Mouse (Mus musculus) heart, embryonic 16.5 days (tissue): Measurements from ENCODE around the gene Chn2. TPM values are rescaled to one million over a fixed set of nuclear protein-coding genes. Genes with fewer than 3 reads are reported as not detected.

ENCODE experiments used
- ATAC-seq: fragments of 200-750 bp; cut with Nextera tagmentation; replicated peaks from 2 replicates; pipeline ENCODE4 v1.8.0; 2017; ENCODE audit warnings: moderate number of reproducible peaks; ENCODE audit not compliant: insufficient read depth, low FRiP score; ENCODE audit errors: extremely low read depth
- H3K27ac ChIP-seq: fragments of 300-500 bp; sonication (generic); 2 replicates; pipeline ENCODE4 v1.5.1; 2014; ENCODE audit warnings: mild to moderate bottlenecking, low read length, control low read depth, moderate library complexity
- H3K27me3 ChIP-seq: fragments of 300-500 bp; sonication (generic); 2 replicates; pipeline ENCODE4 v1.6.1; 2014; ENCODE audit warnings: low read length, mixed read lengths; ENCODE audit not compliant: control insufficient read depth, insufficient read depth
- H3K36me3 ChIP-seq: fragments of 300-500 bp; sonication (generic); 2 replicates; pipeline ENCODE4 v1.6.1; 2014; ENCODE audit not compliant: control insufficient read depth, insufficient read depth
- H3K4me1 ChIP-seq: fragments of 300-500 bp; sonication (generic); 2 replicates; pipeline ENCODE4 v1.6.1; 2014; ENCODE audit warnings: low read length, mixed read lengths; ENCODE audit not compliant: control insufficient read depth, insufficient read depth
- H3K4me2 ChIP-seq: fragments of 300-500 bp; sonication (generic); 2 replicates; pipeline ENCODE4 v1.6.1; 2014; ENCODE audit warnings: low read depth, mild to moderate bottlenecking, control low read depth, low read length
- H3K4me3 ChIP-seq: fragments of 300-500 bp; sonication (generic); 2 replicates; pipeline ENCODE4 v1.5.1; 2014; ENCODE audit warnings: mild to moderate bottlenecking, control low read depth, low read length
- H3K9ac ChIP-seq: fragments of 300-500 bp; sonication (generic); 2 replicates; pipeline ENCODE4 v1.6.1; 2014; ENCODE audit warnings: low read length, control low read depth
- H3K9me3 ChIP-seq: fragments of 300-500 bp; sonication (generic); replicated peaks from 2 replicates; pipeline ENCODE4 v1.6.1; 2016; ENCODE audit warnings: low read length; ENCODE audit not compliant: control insufficient read depth
- WGBS: fragments of 180-500 bp; shearing (Covaris S2); extraction: QIAGEN DNeasy Blood & Tissue Kit; methylation state at CpG from one replicate; pipeline ENCODE4 v1.1.7; 2014; 5-methylcytosine and 5-hydroxymethylcytosine counted together
- polyA plus RNA-seq: library from polyadenylated mRNA; unstranded; fragments of >200 nt; fragmentation: Nextera tagmentation; extraction: Ambion mirVana; gene quantifications from 2 replicates; pipeline ENCODE4 v1.2.1, GENCODE M21; 2015

Gene Chn2
- polyA plus RNA-seq, 1 experiment from 2014 or later = 5.4 TPM

DNA sequence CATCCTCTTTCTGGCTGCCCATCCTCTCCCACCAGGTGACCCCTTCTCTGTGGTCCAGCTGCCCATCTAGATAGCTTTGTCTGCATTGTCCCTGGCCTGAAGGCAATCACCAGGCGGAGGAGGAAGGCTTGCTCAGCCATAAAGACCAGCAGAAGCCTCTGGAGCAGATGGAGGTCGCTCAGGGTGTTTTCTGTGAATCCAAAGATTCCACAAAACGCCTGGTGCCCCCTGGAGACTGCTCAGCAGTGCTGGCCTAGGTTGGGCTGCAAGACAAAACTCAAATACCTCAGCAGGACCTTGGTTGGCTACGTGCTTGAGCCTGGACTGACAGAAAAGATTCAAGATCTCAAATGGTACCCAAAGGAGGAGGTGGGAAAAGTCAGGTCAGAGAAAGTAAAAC lies 186.0 kb downstream of the Chn2 start:
- Histone ChIP-seq H3K4me3 (no peak overlapping the region), H3K27ac (no peak overlapping the region), H3K36me3 (no peaks in the 10 kb centered on the region), H3K4me2 (no peak overlapping the region), H3K9ac (no peak overlapping the region), H3K4me1 (no peaks in the 10 kb centered on the region), H3K9me3 (no peaks in the 10 kb centered on the region), H3K27me3 (no peaks in the 10 kb centered on the region; the same call in 1 of the 2 replicates)
- ATAC-seq = no peak
- 53% methylated on average over 4 of the region's 4 CpGs for WGBS

DNA sequence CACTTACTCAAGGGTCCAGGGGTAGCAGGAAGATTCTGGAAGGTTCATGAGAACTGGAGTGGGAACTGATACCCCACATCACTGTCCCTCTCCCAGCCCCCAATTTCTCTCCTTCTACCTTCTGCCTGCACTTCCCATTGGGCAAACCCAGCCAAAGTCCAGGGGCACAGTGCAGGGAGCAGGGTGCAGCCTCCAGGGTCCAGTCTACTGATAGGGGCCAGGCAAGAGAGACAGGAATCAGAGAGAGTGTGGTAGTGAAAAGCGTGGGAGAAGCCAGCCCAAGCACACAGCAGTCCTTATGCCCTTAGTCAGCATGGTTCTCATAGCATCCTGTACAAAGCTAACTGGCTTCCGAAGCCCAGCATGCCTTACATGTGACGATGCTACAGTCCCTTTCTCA lies 187.7 kb downstream of the Chn2 start:
- ATAC-seq = no peak
- Histone ChIP-seq H3K27ac (no peak overlapping the region), H3K9ac (no peak overlapping the region), H3K9me3 (no peaks in the 10 kb centered on the region), H3K4me2 (no peak overlapping the region), H3K4me3 (no peak overlapping the region), H3K27me3 (no peaks in the 10 kb centered on the region; the same call in 1 of the 2 replicates), H3K36me3 (no peaks in the 10 kb centered on the region), H3K4me1 (no peaks in the 10 kb centered on the region)
- 84% methylated on average over 3 of the region's 3 CpGs for WGBS

DNA sequence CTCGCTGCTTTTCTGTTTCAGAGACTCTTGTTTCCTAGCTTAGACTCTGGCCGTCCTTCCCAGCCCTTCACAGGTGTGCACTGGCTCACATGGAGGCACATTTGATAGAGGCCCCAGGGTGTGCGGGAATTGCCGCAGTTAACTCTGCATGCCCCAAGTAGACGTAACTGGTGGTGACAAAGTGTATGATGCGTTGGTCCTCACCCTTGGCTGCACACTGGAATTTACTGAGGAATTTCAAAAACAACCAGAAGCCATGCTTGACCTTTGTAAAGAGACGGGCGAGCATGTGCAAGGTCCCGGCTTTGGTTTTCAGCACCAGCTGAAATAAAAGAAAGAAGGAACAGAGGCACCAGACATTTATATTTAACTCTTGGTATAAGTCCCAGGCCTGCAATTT lies 189.1 kb downstream of the Chn2 start:
- no peaks in the 10 kb centered on the region for H3K36me3 ChIP-seq
- no peak for ATAC-seq
- no peaks in the 10 kb centered on the region for H3K4me1 ChIP-seq
- no peaks in the 10 kb centered on the region for H3K9me3 ChIP-seq
- no peak overlapping the region for H3K9ac ChIP-seq
- H3K4me2 ChIP-seq = no peak overlapping the region
- 72% methylated on average over 9 of the region's 9 CpGs for WGBS
- H3K4me3 ChIP-seq = no peak overlapping the region
- no peaks in the 10 kb centered on the region; the same call in 1 of the 2 replicates for H3K27me3 ChIP-seq
- H3K27ac ChIP-seq = no peak overlapping the region

DNA sequence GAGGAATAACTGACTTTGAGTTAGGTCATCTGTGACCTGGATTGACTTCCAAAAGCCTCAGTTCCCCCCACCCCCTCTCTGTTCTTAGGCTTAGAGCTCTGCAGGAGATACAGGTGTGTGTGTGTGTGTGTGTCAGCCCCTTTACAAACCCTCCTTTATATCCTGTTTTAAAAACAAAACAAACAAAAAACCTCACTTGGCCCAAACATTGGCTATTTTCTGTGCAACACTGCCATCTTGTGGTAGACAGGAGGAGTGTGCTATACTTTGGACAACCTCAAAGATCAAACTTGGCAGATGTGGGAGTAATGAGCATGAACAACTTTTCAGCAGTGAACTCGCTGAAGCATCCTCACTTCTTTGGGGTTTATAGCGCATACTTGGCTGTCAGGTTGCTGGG lies 189.5 kb downstream of the Chn2 start:
- no peak overlapping the region for H3K4me3 ChIP-seq
- ATAC-seq = no peak

DNA sequence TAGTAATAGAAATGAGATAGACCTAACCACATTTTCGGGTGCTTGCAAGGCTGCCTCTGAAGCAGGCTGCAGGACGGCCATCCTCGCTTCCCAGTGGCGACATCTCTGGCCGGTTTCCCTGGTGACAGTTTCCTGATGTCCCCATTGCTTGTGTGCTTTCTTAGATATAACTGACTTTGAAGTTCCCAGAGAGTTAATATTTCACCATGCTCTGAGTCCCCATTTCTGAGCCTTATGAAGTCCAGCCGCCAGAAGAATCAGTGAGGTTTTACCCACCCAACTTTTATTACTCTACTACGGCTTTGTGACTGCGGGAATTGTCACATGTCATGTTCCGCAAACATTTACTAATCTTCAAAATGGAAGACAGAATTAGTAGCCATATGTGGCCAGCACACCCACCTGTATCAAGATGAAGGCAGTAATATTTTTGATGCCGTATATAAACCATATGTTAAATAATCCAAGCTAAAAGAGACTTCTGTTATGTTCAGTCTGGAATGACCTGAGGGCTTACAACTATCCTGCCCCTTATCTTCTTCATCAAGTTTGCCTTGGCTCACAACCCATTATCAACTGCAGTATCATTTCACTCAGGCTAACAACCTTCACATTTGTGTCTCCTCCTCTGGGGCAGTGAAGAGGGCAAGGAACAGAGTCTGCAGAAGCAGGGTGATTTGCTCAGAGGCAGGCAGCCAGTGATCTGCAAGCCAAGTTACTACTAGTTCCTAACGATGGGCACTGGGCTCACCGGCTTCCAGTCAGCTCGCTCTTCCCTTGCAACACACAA lies 192.6 kb downstream of the Chn2 start:
- Histone ChIP-seq H3K9ac (no peak overlapping the region), H3K36me3 (no peaks in the 10 kb centered on the region), H3K4me1 (no peaks in the 10 kb centered on the region), H3K4me2 (no peak overlapping the region), H3K9me3 (no peaks in the 10 kb centered on the region), H3K4me3 (no peak overlapping the region), H3K27ac (no peak overlapping the region), H3K27me3 (no peaks in the 10 kb centered on the region; the same call in 1 of the 2 replicates)
- ATAC-seq = no peak
- 70% methylated on average over 13 of the region's 13 CpGs for WGBS

More for the DNA sequence above, 189.5 kb downstream of the Chn2 start:
- H3K4me2 ChIP-seq = no peak overlapping the region
- WGBS = 6% methylated on average over 2 of the region's 2 CpGs
- H3K27ac ChIP-seq = no peak overlapping the region
- H3K36me3 ChIP-seq = no peaks in the 10 kb centered on the region
- H3K9ac ChIP-seq = no peak overlapping the region
- H3K9me3 ChIP-seq = no peaks in the 10 kb centered on the region
- no peaks in the 10 kb centered on the region; the same call in 1 of the 2 replicates for H3K27me3 ChIP-seq
- H3K4me1 ChIP-seq = no peaks in the 10 kb centered on the region

DNA sequence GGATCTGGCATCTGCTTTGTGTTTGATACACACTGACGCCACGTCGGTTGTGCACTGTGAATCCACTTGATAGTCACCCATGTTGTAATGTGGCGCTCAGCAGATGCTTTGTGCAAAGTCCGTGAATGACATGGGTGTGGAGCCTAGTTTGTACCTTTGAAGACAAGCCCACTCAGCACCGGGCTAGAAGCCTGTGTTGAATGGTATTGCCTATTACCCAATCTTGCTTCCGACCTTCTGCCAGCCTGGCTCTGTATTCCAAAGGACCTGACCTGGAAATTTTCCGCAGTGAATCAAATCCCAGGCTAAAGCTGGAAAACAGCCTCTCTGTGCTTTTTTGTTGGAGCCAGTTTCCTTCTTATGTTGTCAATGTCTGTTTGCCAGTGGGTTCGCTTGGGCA lies 197.1 kb downstream of the Chn2 start:
- no peak overlapping the region for H3K4me2 ChIP-seq
- H3K27ac ChIP-seq = no peak overlapping the region
- no peaks in the 10 kb centered on the region for H3K27me3 ChIP-seq
- H3K4me3 ChIP-seq = no peak overlapping the region
- H3K9ac ChIP-seq = no peak overlapping the region
- WGBS = 84% methylated on average over 9 of the region's 9 CpGs
- 0 out of 2 replicates have a peak, but pooled peaks cover 2% of the 10 kb centered on the region for H3K36me3 ChIP-seq
- H3K9me3 ChIP-seq = 0 out of 2 replicates have a peak, but pooled peaks cover 5% of the 10 kb centered on the region
- ATAC-seq = no peak
- H3K4me1 ChIP-seq = no peaks in the 10 kb centered on the region

DNA sequence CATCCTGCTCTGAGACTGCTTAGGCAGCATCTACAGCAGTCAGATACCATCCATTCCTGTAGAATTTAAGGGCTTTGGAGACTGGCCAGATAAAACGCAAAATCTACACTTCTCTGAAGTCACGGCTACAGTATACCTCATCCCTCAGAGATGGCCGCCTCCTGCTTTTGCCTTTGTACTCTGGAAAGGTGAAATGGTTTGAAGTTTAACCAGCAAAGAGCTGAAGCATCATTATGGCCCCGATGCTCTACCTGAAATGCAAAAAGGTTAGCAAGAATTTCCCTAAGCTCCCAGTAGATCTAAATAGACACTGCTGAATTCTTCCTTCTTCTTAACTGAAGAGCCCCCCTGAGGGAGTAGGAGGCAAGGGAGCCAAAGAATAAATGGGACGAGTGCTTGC lies 202.4 kb downstream of the Chn2 start:
- 70% methylated on average over 5 of the region's 5 CpGs for WGBS
- no peak overlapping the region for H3K9ac ChIP-seq
- no peak overlapping the region for H3K4me3 ChIP-seq
- H3K36me3 ChIP-seq = 0 out of 2 replicates have a peak, but pooled peaks cover 2% of the 10 kb centered on the region
- H3K9me3 ChIP-seq = 0 out of 2 replicates have a peak, but pooled peaks cover 5% of the 10 kb centered on the region
- no peaks in the 10 kb centered on the region for H3K27me3 ChIP-seq
- H3K4me2 ChIP-seq = no peak overlapping the region
- H3K4me1 ChIP-seq = peaks cover 10% of the 10 kb centered on the region
- no peak overlapping the region for H3K27ac ChIP-seq
- no peak for ATAC-seq

DNA sequence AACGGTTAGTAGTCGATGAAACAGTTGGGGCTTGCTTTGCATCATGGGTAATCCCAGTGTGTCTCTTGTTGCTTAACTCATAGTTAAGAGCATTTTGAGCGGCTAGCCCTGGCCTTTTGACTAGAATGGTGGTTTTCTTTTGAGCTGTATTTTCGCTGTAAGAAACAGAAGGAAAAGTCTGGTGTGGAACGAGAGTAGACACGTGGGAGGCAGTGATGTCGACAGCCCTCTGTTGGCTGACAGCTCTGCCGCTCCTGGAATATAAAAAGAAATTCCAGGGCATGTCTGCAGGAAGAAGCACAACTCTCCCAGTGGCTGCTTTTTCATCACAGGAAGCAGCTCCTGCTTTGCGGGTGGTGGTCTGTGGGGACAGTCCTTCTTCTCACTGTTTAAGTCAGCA lies 202.9 kb downstream of the Chn2 start:
- Histone ChIP-seq H3K9me3 (0 out of 2 replicates have a peak, but pooled peaks cover 5% of the 10 kb centered on the region), H3K4me1 (peaks cover 10% of the 10 kb centered on the region), H3K4me2 (peak overlapping the region; percentile 38), H3K27me3 (no peaks in the 10 kb centered on the region), H3K27ac (0 out of 2 replicates have a peak overlapping the region, but pooled peaks have one; percentile 15), H3K36me3 (0 out of 2 replicates have a peak, but pooled peaks cover 2% of the 10 kb centered on the region), H3K4me3 (no peak overlapping the region), H3K9ac (no peak overlapping the region)
- 40% methylated on average over 9 of the region's 9 CpGs for WGBS
- no peak; the same call in 1 of the 2 replicates for ATAC-seq
